Mouse (Mus musculus) stomach, postnatal 0 days (tissue): ENCODE data around the gene Vps11.
"Not testable (repeated sequence)": the region's sequence is repeated elsewhere in the genome, so short reads cannot be mapped to it uniquely, and the experiment has no call there.

Experiments
- CTCF ChIP-seq: IDR thresholded peaks from 2 replicates; pipeline ENCODE4 v1.5.1; 2016; ENCODE audit warnings: antibody characterized with exemption, low read depth, mild to moderate bottlenecking, moderate library complexity
- EP300 ChIP-seq: optimal IDR thresholded peaks from 2 replicates; pipeline ENCODE3; 2016; ENCODE audit warnings: antibody characterized with exemption

DNA sequence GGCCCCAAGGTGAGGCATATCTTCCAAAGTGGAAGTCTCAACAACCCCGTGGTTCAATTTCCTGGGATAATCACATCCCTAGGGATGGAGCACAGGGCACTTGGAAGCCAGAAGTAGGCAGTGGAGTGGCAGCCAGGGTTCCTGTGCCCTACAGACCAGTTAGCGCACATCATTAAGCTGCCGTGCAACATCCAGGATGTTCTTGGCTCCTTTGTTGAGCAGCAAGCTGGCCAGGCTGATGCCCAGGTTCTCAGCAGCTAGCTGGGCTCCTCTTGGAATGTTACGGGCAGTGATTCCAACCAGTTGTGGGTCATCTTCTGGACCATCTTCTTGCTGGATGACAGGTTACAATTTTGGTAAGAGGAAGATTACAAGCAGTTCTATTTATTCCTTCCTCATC lies 25.0 kb downstream of the Vps11 start:
- not testable (repeated sequence) for TF ChIP-seq CTCF, EP300
